Mouse (Mus musculus) liver, embryonic 15.5 days (tissue): ENCODE measurements at regions not wholly inside any gene's neighbourhood (a gene's known extent, or its start where the extent isn't known, plus 50 kb on each side); places are given as distances from the start of the nearest gene placed in this dataset.

Source experiments
- ATAC-seq: fragments of 200-750 bp; cut with Nextera tagmentation; 2 replicates; pipeline ENCODE4 v1.8.0; 2017; ENCODE audit warnings: moderate number of reproducible peaks, mild to moderate bottlenecking, moderate library complexity; ENCODE audit not compliant: insufficient read depth
- H3K27ac ChIP-seq: fragments of 300-500 bp; sonication (generic); replicated peaks from 2 replicates; pipeline ENCODE4 v1.5.1; 2015; ENCODE audit warnings: mild to moderate bottlenecking, inconsistent platforms
- H3K27me3 ChIP-seq: fragments of 300-500 bp; sonication (generic); 2 replicates; pipeline ENCODE4 v1.6.1; 2015; ENCODE audit warnings: mild to moderate bottlenecking, inconsistent platforms
- H3K36me3 ChIP-seq: fragments of 300-500 bp; sonication (generic); replicated peaks from 2 replicates; pipeline ENCODE4 v1.6.1; 2015; ENCODE audit warnings: moderate library complexity, mild to moderate bottlenecking, inconsistent platforms
- H3K4me1 ChIP-seq: fragments of 300-500 bp; sonication (generic); replicated peaks from 2 replicates; pipeline ENCODE4 v1.6.1; 2015; ENCODE audit warnings: inconsistent platforms
- H3K4me2 ChIP-seq: fragments of 300-500 bp; sonication (generic); 2 replicates; pipeline ENCODE4 v1.6.1; 2015; ENCODE audit warnings: moderate library complexity, mild to moderate bottlenecking, inconsistent platforms
- H3K4me3 ChIP-seq: fragments of 300-500 bp; sonication (generic); replicated peaks from 2 replicates; pipeline ENCODE4 v1.5.1; 2015; ENCODE audit warnings: mild to moderate bottlenecking, inconsistent platforms
- H3K9ac ChIP-seq: fragments of 300-500 bp; sonication (generic); 2 replicates; pipeline ENCODE4 v1.6.1; 2015; ENCODE audit warnings: moderate library complexity, mild to moderate bottlenecking, inconsistent platforms
- H3K9me3 ChIP-seq: fragments of 300-500 bp; sonication (generic); replicated peaks from 2 replicates; pipeline ENCODE4 v1.6.1; 2016; ENCODE audit warnings: inconsistent platforms
- WGBS: fragments of 180-500 bp; shearing (Covaris S2); methylation state at CpG from one replicate; pipeline ENCODE4 v1.1.7; 2015; ENCODE audit warnings: mixed read lengths; ENCODE audit not compliant: insufficient replicate concordance; 5-methylcytosine and 5-hydroxymethylcytosine counted together

DNA sequence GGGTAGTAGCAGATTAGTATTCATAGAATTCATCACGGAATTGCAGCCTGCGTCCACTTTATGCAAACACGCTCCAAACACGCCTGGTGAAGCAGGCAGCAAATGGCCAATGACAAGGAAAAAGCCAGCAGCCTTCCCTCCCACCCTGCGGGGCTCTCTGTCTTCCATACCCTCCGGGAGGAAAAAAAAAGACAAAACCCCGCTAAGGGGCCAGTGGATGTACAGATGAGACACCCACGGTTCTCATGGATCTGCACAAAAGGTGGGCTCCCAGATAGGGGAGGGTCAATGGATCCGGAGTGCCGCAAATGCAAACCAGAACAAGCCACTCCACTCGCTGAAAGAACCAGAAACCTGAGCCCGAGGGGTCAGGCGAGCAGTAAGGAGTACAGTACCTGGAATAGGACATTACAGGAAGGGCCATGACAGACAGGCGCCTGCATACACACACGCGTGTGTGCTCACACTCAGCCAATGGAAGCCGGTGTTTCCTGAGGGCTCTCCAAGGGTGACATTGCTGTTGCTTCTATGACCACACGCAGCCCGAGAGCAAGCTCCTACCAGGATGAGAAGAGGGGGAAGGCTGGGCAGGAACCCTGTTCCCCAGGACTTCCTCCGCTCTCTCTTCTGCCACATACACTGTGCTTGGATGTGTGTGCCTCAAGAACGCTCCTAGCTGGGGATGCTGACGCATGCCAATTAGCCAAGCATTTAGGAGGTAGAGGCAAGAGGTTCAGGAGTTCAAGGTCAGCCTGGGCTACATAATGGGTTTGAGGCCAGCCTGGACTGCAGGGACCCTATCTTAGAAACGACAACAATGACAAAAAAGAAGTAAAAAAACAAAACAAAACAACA, 57.5 kb upstream of the Casz1 start:
- Histone ChIP-seq H3K9me3 (no peaks in the 10 kb centered on the region), H3K36me3 (no peaks in the 10 kb centered on the region), H3K4me1 (0 out of 2 replicates have a peak, but pooled peaks cover 10% of the 10 kb centered on the region), H3K9ac (no peak overlapping the region), H3K4me3 (no peak overlapping the region), H3K27me3 (peaks cover 47% of the 10 kb centered on the region), H3K4me2 (no peak overlapping the region), H3K27ac (no peak overlapping the region)
- no peak for ATAC-seq
- WGBS, result 48% methylated on average over 23 of the region's 23 CpGs

DNA sequence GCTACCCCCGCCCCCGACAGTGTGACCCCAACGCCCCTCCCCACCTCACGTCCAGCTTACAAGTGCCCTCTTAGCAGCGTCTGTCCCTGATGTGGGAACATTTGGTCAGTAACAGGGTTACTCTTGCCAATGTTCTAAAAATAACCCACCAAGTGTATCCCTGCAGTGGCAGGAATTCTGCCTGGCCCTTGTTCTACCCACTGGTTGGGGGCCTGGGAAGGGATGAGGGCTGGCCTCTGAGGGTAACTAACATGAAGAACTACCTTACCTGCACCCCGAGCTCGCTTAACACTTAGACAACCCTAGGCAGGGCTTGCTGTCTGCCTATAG, 56.9 kb upstream of the Casz1 start:
- no peak overlapping the region for H3K27ac ChIP-seq
- H3K4me1 ChIP-seq, result 0 out of 2 replicates have a peak, but pooled peaks cover 9% of the 10 kb centered on the region
- H3K9me3 ChIP-seq, result no peaks in the 10 kb centered on the region
- no peaks in the 10 kb centered on the region for H3K36me3 ChIP-seq
- no peak overlapping the region for H3K9ac ChIP-seq
- no peak for ATAC-seq
- peaks cover 42% of the 10 kb centered on the region for H3K27me3 ChIP-seq
- no peak overlapping the region for H3K4me2 ChIP-seq
- no peak overlapping the region for H3K4me3 ChIP-seq
- 70% methylated on average over 7 of the region's 7 CpGs for WGBS

DNA sequence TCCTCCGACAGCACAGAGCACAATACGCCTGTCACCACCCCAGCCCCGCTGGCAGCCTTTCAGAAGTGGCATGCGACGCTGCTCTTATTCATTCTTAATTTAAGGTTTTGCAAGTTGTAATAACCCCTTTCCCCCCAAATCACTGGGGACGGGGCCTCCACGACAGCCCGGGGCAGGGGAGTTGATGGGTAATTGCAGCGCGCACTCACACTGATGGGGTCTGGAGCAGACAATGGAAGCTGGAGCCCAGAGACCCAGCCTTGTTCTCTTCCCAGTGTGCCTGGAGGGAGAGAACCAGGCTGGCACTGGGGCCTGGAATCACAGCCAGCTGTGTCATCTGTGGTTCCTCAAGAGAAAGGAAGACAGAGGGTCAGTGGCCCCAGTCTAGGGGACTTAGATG, 54.2 kb upstream of the Casz1 start:
- no peak overlapping the region for H3K9ac ChIP-seq
- no peak overlapping the region for H3K4me2 ChIP-seq
- H3K9me3 ChIP-seq, result no peaks in the 10 kb centered on the region
- no peak overlapping the region for H3K27ac ChIP-seq
- no peak overlapping the region for H3K4me3 ChIP-seq
- WGBS, result 75% methylated on average over 10 of the region's 10 CpGs
- no peaks in the 10 kb centered on the region for H3K4me1 ChIP-seq
- H3K36me3 ChIP-seq, result no peaks in the 10 kb centered on the region
- ATAC-seq, result no peak
- peaks cover 17% of the 10 kb centered on the region for H3K27me3 ChIP-seq

DNA sequence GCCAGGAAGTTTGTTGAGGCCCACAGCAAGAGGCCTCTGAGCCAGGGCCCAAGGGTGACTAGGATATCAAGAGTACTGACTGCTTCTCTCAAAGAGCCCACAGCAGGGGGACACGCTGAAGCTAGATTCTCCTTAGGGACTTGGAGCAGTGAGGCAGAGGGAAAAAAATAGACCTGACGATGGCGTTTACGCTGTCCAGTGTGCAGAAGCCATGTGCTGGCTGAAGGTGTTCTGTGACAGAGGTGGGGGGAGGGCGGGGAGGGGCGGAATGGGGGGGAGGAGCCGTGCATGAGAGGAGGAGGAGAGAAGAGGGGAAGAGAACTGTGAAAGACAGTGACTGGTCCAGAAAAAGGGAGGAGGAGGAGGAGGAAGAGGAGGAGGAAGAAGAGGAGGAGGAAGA, 52.6 kb upstream of the Casz1 start:
- Histone ChIP-seq H3K9ac (no peak overlapping the region), H3K27ac (no peak overlapping the region), H3K4me3 (no peak overlapping the region), H3K4me2 (no peak overlapping the region), H3K36me3 (no peaks in the 10 kb centered on the region), H3K4me1 (no peaks in the 10 kb centered on the region), H3K27me3 (peaks cover 6% of the 10 kb centered on the region; the same call in 1 of the 2 replicates), H3K9me3 (no peaks in the 10 kb centered on the region)
- 70% methylated on average over 7 of the region's 7 CpGs for WGBS
- no peak for ATAC-seq

DNA sequence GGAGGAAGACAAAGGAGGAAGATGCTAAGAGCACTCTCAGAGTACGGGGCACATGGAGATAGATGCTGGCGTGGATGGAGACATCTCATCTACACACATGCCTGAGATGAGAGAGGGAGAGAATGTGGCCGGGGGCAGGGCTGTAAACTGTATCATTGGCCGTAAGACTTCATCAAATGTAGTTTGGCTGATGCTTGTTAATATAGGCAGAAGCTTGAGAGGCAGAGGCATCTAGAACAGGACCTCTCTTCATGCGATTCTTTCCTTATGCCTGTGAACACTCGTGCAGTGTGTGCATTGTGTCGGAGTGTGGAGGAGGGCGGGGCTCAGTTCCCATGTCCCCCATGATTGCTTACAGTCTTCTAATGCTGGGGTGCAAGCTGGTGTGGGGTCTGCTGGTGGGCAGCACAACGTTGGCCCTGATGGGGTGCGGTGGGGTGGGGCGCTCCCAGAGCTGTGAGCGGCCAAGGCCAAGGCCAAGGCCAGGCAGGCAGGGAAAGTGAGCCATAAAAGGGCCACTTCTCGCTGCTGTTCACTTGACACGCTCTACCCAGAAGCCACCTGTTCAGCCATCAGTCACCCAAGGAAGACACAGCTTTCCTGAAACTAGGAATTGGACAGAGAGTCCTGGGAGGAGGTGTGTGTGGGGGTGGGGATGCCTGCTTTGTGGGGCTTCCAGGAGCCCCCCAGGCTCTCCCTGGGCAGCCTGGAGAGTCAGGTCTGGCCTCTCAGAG, 51.7 kb upstream of the Casz1 start:
- no peaks in the 10 kb centered on the region for H3K4me1 ChIP-seq
- H3K36me3 ChIP-seq, result no peaks in the 10 kb centered on the region
- WGBS, result 73% methylated on average over 14 of the region's 14 CpGs
- no peak overlapping the region for H3K4me3 ChIP-seq
- H3K4me2 ChIP-seq, result no peak overlapping the region
- ATAC-seq, result no peak
- H3K9ac ChIP-seq, result no peak overlapping the region
- H3K27me3 ChIP-seq, result 0 out of 2 replicates have a peak, but pooled peaks cover 2% of the 10 kb centered on the region
- H3K27ac ChIP-seq, result no peak overlapping the region
- no peaks in the 10 kb centered on the region for H3K9me3 ChIP-seq

DNA sequence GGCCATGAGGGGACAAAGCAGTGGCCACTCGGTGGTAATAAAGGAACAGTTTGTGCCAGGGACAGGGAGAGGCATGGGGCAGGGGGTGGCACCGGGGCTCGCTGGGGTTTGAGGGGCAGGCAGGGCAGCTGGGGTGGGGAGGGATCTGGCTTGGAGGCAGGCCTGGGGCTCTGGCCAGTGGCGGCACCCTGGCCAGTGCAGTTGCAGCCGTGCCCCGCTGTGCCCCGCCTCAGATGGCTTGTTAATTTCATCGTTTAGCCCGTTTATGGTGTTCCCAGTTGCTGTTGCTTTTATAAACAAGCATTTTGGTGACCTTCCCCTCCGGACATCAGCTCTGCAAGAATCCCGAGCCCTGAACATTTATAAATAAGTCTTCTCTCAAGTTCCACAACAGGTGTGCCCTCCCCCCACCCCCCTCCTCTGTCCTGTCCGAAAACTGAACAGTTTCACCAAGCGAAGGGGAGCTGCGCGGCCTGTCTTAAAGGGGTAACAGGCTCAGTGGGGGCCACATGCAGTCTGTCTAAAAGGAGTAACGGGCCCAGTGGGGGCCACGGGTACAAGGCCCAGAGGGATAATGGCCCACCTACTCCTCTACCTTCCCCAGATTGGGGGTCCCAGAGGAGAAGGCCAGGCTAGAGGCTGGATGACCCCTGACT, 51.0 kb upstream of the Casz1 start:
- Histone ChIP-seq H3K4me3 (no peak overlapping the region), H3K36me3 (no peaks in the 10 kb centered on the region), H3K27me3 (0 out of 2 replicates have a peak, but pooled peaks cover 2% of the 10 kb centered on the region), H3K4me1 (no peaks in the 10 kb centered on the region), H3K27ac (no peak overlapping the region), H3K9ac (no peak overlapping the region), H3K9me3 (no peaks in the 10 kb centered on the region), H3K4me2 (no peak overlapping the region)
- 71% methylated on average over 17 of the region's 17 CpGs for WGBS
- no peak for ATAC-seq

DNA sequence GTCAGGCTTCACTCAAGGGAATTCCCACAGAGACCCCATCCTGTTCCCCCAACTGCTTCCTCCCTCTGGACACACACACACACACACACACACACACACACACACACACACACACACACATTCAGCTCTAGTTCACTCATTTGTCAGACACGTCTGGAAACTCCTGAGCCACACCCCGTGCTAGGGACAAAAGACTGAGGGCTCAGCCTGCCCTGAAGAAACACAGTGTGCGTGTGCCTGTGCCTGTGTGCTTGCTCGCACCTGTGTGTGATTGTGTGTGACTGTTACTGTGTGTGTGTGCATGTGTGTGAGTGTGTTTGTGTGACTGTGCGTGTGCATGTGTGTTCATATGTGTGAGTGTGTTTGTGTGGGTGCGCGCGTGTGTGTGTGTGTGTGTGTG, 50.4 kb upstream of the Casz1 start:
- no peaks in the 10 kb centered on the region for H3K36me3 ChIP-seq
- no peaks in the 10 kb centered on the region for H3K9me3 ChIP-seq
- no peaks in the 10 kb centered on the region for H3K4me1 ChIP-seq
- no peak overlapping the region for H3K9ac ChIP-seq
- H3K27me3 ChIP-seq, result no peaks in the 10 kb centered on the region
- no peak overlapping the region for H3K4me3 ChIP-seq
- H3K4me2 ChIP-seq, result no peak overlapping the region
- ATAC-seq, result no peak
- 77% methylated on average over 8 of the region's 8 CpGs for WGBS
- no peak overlapping the region for H3K27ac ChIP-seq
